Mouse (Mus musculus): ENCODE data around the gene Cxcl17.

Gene Cxcl17

DNA sequence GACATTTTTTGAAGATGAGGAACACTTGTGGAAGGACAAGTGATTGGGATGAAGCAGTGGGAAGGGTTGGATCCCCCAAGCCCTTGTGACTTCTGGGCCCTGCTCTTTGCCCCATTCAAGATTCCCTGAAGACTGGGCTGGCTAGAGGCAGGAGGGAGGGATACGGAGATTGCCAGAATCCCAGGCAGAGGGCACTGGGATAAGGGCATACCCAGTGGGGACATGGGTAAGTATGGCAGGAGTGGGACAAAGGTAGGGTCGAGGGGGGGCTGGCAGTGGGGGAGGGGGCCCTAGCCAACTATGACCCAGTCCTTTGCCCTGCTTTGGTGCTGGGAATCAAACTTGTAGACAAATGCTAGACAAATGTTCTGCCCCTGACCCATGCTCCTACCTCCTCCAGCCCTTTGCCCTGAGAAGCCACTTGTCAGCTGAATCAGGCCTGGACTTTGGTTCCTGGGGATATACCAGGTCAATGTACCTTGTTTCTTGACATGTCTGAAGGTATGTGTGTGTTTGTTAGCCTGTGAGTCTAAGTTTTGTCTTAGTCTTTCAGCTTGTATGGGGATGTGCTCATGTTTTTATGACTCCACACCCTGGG is 20.7 kb downstream of the Cxcl17 start:
- no peak for DNase-seq (ENCODE audit: low spot score)

GRCm38 (mm10) chr7:25390986-25391385 is 21.7 kb downstream of the Cxcl17 start:
- DNase-seq (ENCODE audit: low spot score), result no peak

DNA sequence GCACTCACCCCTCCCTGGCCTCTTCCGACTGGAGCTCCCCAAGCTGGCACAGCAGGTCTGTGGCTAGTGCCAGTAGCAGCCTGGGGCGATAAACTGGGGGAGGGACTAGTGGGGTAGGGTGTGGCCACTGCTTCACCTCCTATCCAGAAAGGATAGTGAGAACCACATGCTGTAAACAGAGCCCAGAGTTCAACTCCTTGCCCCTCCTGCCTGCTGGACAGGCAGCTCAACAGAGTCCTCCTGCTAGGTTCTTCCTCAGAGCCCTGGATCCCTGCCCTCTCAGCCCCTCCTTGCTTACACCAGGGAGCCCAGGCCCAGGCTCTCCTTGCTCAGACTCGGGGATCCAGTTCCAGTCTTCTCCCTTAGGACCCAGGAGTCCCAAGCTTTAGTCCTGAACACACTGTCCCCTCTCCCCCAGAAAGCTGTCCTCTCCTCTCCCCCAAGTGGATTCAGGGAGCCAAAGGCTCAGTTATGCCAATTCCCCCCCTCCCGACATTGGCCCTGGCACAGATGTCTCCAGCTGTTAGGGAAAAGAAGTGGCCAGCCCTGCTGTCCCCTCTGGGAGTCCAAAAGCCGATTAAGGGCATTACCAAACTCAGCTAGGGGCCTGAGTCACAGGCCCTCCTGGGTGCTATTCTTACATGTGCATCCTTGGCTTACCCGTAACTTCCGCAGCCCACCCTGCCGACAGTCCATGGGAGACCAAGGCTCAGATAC is 22.5 kb downstream of the Cxcl17 start:
- peak; percentile 40 for DNase-seq (ENCODE audit: low spot score)

GRCm38 (mm10) chr7:25388916-25389315 is 23.8 kb downstream of the Cxcl17 start:
- DNase-seq (ENCODE audit: low spot score), result no peak

- no peak for DNase-seq (ENCODE audit: low spot score)
These were observed 24.8 kb downstream of the Cxcl17 start for GRCm38 (mm10) chr7:25387811-25388440.

DNA sequence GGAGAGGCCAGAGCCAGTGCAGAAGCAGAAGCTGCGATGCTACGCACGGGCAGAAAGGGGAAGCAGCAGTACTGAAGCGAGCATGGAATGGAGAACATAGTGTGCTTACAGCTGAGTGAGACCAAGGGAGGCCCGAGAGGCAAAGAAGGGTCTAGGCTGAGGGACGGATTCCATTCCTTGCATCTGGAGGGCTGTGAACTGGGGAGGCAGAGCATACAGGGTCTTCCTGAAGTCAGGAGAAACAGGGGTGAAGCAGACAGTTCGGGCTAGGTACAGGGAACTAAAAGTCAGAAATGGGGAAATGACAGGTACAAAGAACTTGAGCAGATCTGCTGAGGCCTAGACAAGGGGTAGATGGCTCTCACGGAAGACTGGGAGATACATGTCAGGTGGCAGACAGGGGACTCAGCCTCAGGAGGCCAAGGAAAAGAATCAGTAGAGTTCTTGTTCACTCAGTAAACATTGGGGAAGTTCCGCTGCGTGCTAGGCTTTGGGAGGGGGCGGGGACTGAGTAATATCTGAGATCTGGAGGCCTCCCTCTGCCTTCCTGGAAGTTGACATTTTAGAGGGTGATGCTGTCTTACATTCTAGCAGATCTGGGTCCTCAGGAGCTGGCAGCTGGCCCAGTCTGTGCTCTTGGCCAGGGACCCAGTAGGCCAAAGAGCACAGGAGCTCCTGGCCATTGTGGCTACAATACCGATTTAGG is 26.7 kb downstream of the Cxcl17 start:
- peak; percentile 90 for DNase-seq (ENCODE audit: low spot score)

DNA sequence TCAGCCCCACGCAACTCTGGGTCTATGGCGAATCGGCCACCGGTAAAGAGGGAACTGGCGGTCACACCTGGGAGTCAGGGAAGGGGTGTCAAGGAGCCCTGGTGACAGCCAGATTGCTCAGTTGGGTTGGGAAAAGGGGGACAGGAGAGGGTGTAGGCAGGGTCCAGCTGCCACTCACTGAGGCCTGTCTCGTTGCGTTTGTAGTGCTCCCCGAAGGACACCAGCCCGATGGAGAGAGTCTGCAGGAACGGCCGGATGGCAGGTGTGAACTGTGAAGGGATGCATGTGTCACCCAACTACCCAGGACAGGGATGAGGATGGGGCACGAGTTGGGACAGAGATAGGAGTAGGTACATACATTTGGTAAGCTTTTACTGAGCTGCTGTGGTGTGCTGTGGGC is 27.4 kb downstream of the Cxcl17 start:
- no peak for DNase-seq (ENCODE audit: low spot score)

DNA sequence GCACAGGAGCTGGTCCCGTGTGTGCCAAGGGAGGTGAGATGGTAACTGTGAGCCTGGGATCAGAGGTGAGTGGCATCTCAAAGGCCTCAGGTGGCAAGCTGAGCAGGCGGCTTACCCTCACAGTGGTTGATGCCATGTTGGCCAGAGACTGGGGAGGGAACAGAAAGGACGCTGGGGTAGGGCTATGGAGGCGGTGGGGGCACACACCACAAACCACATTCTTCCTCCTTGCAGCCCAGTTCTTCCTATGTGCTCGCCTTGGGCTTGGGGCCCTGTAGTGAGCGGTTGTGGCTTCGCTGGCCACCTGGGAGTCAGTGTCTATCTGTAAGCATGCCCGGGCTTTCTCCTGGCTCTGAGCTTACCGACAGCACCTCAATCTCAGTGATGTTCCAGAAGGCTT is 27.9 kb downstream of the Cxcl17 start:
- no peak for DNase-seq (ENCODE audit: low spot score)

DNA sequence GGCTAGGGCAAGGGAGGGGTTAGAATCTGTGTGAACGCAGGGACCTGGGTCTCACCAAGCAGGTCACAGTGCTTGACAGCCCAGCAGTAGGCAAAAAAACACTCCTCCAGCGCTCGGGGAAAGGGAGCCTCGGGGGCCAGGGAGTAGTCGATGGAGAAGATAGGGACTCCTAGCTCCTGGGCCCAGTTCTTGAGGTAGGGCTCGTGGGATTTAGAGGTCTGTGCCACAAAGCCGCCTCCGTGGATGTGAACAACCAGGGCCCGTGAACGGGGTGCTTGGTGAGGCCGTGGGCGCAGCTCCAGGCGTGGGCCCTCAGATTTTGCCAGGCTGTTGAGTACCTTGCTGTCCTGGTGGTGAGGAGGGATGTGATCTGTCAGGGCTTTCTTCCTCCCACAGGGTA is 28.4 kb downstream of the Cxcl17 start:
- DNase-seq (ENCODE audit: low spot score), result no peak

DNA sequence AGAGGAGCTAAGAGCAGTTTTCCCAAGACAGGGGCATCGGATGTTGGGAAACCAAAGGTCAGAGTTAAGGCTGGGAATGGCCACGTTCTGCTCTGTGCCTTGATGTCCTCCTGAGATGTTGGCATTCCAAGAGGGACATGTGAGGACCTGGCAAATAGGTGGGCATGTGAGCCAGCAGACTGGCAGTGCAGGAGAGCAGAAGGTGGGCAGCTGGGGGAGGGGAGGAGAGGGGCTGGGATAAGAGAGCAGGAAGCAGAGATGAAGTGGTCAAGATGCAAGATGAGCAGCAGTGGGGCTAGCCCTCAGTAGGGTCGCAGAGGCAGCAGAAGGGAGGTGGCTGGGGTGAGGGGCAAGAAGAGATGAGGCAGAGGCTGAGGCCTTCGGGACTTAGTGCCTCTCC is 28.8 kb downstream of the Cxcl17 start:
- no peak for DNase-seq (ENCODE audit: low spot score)

DNA sequence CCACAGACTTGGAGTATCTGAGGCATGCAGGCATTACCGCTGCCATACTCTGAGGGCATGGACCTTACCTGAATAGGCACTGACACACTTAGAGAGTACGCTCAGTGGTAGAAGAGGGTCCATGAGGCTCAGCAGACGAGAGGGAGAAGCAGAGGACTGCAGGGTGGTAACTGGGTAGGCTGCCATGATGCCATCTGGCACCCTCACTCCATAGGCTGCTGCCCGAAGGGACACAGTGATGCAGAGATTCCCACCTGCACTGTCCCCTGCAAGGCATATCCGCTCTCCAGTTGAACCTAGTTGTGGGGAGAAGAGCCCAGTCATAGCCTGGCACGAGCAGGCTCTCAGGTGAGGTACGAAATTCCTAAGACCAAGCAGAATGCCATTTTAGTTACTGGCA is 29.3 kb downstream of the Cxcl17 start:
- no peak for DNase-seq (ENCODE audit: low spot score)

DNA sequence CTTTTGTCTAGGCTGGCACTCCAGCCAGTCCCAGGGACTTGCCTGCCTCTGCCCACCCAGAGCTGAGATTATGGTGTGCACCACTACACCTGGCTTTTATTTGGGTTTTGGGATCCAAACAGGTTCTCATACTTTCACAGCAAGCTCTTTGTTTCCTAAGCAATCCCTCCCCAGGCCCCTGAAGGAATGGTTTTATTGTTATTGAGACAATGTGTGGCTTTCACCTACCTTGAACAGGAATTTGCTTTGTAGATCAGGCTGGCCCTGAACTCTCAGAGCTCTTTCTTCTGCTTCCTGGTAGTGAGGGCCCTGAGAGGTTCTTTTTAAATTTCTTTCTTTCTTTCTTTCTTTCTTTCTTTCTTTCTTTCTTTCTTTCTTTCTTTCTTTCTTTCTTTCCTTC is 30.1 kb downstream of the Cxcl17 start:
- DNase-seq (ENCODE audit: low spot score), result no peak

DNA sequence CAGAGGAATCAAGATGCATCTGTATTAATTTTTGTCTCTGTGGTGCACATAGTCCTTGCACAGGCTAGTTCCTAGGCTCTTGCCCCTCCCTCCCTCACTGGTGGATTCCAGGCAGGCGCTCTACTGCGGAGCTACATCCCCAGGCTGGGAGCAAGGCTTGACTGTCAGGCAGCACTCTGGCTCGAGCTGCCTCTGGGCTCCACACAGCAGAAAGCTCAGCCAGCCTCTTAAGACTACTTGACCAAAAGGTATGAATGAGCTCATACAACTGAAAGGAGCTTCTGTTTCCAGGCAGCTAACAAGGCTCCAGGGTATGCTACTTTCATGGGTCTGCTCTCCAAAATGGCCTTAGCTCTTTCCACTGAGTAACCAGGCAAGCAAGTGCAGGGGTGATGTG is 31.4 kb downstream of the Cxcl17 start:
- no peak for DNase-seq (ENCODE audit: low spot score)

GRCm38 (mm10) chr7:25380392-25381283 is 32.0 kb downstream of the Cxcl17 start:
- no peak for DNase-seq (ENCODE audit: low spot score)

DNA sequence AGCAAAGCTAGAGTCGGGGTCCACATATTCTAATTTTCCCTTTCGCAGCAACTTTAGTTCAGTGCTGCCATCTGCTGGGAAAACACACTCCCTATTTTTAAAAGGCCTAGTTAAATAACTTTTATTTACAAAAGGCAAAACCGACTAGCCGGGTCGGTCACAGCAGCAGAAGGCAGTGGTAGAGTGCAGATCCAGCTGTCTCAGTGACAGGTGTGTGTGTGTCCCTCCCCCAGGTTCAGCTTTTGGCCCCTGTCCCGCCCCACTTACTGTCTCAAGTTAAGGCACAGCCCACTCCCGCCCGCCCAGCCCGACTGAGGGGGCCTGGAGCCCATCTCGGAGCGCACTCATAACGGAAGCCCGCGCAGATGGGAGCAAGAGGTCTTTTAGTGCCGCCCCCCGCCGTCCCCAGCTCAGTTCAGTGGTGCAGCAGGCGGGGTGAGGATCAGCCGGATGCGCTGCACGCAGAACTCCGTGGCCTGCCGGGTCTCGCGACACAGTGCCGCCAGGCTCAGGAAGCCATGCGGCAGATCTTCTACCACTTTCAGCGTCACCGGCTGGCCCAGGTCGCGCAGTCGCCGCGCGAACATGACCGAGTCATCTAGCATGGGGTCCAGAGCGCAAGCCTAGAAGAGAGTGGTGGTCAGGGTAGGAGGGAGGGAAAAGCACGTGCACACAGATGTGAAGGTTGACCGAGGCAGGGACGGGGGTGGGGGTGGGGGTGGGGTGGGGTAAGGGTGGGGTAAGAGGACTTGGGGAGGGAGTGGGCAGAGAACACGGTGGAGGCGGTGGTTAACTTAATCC is 32.9 kb downstream of the Cxcl17 start:
- peak; percentile 29 for DNase-seq (ENCODE audit: low spot score)

DNA sequence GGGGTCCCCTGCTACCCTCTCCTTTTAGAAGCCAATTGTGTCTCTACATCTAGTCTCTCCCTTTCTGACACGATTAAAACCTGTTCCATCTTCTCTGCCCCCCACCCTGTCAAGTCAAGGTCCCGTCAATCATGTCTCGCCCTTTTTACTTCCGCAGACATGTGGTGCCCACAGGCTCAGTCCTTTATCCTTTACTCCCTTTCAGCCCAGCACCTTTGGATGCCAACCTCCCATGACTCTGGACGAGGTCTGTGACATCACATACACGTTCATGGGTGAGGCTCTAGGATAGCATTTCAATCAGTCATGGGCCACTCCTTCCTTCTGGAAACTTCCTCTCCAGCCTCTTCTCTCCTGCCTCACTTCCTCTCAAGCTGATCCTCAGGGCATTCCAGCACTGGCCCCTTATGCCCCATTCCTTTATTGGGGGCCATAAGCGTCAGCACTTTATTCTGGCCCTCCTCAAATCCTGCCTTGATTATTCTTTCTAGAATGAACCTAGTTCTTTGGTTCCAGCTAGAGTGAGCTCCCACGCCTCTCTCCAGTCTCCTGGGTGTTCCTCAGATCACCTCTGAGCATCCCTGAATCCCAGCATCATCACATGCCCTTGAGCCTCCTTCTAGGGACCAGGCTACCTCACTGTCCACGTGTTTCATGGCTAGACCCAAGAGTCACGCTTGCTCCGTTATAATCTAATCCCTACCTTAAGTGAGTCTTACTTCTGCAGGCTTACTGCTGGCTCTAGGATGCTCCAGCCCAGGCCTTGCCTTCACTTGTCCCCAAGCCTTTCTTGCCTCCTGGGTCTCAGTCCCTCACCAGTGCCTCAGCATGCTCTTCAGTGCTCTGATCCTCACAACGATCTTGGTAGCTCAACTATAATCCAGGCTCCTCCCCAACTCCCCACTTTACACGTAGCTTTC is 34.2 kb downstream of the Cxcl17 start:
- no peak for DNase-seq (ENCODE audit: low spot score)

- DNase-seq (ENCODE audit: low spot score), result peak; percentile 36
These were observed 35.5 kb downstream of the Cxcl17 start for GRCm38 (mm10) chr7:25377100-25377700.

DNA sequence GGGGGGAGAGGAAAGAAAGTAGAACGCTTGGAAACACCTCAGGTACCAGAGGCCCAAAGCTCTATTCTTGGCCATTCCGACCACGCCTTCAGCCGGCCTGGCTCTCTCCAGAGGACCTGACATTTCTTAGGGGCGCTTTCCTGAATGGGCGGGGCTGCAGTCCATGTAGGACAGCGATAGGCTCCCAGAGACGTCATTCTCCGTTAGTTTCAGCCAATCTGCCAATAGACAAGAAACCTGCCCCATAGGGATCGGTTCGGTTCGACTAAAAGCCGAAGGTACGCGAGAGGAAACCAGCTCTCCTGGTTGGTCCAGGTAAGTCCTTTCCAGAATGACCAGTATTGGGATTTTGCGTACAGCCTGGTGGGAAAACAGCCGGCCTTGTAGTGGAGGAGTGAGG is 36.1 kb downstream of the Cxcl17 start:
- peak; percentile 72 for DNase-seq (ENCODE audit: low spot score)

GRCm38 (mm10) chr7:25372441-25372840 is 40.2 kb downstream of the Cxcl17 start:
- DNase-seq (ENCODE audit: low spot score), result no peak

Measured in MN1 (cell line).